Mouse (Mus musculus): ENCODE measurements at regions not wholly inside any gene's neighbourhood (a gene's known extent, or its start where the extent isn't known, plus 50 kb on each side); places are given as distances from the start of the nearest gene placed in this dataset.

DNA sequence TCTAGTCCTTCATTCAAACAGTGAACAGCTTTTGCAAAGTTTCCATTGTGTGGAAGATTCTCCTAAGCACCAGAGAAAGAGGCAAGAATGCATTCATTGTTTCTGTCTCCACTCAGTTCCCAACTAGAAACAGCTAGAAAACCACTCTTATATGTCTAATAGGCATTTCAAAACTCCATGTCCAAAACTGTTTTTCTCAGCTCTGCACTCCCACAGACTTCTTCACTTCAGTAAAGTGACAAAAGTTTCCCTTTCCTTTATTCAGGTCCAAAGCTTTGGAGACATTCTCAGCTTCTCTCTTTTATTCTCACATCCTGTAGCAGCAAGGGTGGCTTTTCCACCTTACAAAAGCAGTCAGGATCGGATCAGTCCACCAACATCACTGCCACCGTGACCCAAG, 166.0 kb downstream of the Mreg start:
- no peak for DNase-seq
- intact Hi-C loops (cut with DNase I), result no loop called here

DNA sequence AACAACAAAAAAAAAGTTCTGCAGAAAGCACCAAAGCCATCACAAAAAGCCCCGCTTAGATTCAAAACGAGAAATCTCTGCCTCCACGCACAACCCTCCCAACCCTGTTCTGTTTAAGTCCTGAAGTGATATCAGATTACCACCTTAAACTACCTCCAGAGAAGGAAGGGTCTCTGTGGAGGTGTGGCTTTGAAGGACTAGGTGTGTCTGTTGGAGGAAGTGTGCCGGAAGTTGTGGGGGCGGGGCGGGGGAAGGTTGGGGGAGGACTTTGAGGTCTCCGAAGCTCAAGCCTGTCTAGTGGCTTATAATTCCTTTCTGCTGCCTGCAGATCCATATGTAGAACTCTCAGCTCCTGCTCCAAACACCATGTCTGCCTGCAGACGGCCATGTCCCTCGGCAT, 173.6 kb downstream of the Mreg start:
- DNase-seq, result no peak
- intact Hi-C loops (cut with DNase I), result no loop called here

- intact Hi-C loops (cut with DNase I), result no loop called here
- DNase-seq, result no peak
These were observed 175.5 kb downstream of the Mreg start for GRCm38 (mm10) chr1:72036600-72036999.

DNA sequence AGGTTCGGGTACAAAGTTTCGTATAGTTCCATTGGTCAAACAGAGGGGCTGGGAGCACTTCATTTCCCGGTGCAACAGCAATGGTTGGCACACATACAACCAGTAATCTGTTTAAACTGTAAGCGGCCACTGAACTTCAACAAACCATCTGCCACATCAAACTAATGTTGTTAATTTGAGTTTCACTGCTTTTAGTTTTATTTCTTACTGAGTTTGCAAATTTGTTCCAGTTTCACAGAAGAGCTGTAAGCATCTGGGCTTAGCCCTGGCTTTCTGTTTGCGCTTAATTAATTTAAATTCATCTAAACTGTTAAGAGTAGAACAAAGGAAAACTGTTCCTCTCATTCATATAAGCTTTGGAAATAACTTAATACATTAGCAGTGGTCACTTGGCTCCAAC, 176.0 kb downstream of the Mreg start:
- intact Hi-C loops (cut with DNase I), result no loop called here
- no peak for DNase-seq

DNA sequence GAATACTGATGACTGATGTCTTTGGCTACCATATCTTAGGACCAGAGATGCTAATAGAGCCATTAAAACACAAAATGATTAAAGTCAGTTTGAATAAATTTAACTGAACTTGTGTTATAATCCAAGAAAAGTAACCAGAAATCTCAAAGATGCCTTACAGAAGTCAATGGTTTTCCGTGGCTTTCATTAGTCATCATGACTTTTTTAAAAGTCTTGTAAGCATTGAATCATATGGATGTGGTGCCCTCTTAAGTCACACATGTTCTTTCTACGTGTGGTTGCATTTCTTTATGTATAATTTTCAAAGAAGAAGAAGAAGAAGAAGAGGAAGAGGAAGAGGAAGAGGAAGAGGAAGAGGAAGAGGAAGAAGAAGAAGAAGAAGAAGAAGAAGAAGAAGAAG, 178.2 kb downstream of the Mreg start:
- no peak for DNase-seq
- intact Hi-C loops (cut with DNase I), result no loop called here

GRCm38 (mm10) chr1:72032214-72032613, 179.9 kb downstream of the Mreg start:
- intact Hi-C loops (cut with DNase I), result no loop called here
- no peak for DNase-seq

GRCm38 (mm10) chr1:72030763-72031405, 181.2 kb downstream of the Mreg start:
- no peak for DNase-seq
- intact Hi-C loops (cut with DNase I), result no loop called here

DNA sequence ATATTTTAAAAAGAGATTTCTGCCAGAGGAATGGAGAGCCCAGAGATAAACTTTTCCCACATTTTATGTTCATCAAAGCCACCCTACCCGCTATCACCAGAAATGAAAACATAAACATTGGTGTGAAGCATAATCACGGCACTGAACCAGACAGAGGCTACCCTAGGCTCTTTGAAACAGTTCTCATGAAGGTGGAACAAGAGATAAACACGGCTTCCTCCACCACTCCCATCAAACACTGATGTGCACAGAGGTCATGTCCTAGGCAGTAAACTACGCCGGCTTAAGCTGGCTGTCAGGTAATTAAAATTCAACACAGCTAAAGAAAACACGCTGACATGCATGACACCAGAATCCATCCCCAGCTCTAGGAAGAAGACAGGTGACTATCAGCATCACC, 182.5 kb downstream of the Mreg start:
- intact Hi-C loops (cut with DNase I), result no loop called here
- no peak for DNase-seq

DNA sequence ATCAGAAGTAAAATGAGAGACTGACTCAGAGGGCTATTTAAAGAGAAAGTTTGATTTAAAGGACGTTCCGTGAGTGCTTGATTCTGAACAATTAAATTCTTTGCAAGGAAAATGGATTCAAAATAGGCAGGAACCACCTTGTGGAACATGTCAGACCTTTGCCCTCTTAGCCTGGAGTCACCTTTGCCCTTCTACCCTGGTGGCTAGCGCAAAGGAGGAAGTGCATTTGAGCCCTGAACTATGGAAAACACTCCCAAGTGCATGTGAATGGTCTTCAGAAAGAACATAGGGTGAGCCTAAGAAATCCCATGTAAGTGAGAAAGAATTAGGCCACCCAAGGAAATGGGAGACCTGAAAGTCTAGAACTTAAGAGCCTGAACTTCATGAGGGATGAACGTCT, 185.2 kb downstream of the Mreg start:
- intact Hi-C loops (cut with DNase I), result no loop called here
- no peak for DNase-seq

- intact Hi-C loops (cut with DNase I), result no loop called here
- DNase-seq, result no peak
These were observed 189.5 kb downstream of the Mreg start for GRCm38 (mm10) chr1:72022631-72023030.

DNA sequence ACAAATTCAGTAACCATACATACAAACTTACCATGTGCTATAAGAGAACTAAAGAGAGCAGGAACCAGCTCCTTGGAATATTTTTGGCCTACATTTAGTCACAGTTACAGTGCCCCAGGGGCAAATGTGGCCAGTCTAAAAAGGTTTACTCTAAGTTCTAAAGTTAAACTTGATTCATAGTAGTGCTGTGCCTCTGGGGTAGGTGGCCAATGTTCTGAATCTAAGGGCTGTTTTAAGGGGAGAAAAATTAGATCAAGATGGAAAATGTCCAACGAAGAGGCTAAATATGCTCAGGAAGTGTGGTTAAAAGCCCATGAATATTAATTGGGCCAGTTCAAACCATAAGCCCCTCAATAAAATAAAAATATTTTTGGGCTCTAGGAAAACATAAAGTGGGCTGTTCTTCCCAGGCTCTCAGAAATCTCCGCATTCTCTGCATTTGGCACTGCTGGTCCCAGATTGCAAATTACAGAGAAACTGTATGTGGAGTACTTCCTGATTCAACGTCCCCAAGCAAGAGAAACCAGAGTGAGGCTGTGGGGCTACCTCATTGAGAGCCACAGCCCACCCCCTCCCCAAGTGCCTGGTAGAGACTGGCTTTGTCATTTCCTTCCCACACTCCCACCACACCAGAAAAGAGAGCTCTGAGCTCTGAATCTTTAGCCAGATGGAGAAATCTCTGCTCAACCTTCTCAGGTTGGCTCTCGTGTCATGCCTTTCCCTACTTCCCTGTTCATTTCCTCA, 193.5 kb downstream of the Mreg start:
- no peak for DNase-seq
- intact Hi-C loops (cut with DNase I), result no loop called here

GRCm38 (mm10) chr1:72017814-72018478, 194.2 kb downstream of the Mreg start:
- DNase-seq, result no peak
- intact Hi-C loops (cut with DNase I), result no loop called here

DNA sequence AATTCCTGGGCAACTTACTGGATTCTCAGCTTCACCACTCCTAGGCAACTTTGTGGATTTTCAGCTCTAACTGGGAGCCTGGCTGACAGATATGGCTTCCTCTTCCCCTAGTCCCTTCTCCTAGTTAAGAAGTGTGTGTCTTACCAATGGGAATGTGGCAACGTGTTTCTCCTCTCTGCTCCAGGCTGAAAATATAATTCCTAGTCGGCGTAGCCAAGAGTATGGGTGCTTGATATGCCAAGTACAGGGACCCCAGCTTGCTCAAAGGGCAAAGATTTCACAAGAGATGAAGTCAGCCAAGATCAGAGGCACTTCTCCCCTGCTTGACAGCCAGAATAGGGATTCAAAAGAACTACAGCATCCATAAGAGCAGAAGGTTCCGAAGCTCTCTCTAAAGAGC, 196.6 kb downstream of the Mreg start:
- intact Hi-C loops (cut with DNase I), result no loop called here

DNA sequence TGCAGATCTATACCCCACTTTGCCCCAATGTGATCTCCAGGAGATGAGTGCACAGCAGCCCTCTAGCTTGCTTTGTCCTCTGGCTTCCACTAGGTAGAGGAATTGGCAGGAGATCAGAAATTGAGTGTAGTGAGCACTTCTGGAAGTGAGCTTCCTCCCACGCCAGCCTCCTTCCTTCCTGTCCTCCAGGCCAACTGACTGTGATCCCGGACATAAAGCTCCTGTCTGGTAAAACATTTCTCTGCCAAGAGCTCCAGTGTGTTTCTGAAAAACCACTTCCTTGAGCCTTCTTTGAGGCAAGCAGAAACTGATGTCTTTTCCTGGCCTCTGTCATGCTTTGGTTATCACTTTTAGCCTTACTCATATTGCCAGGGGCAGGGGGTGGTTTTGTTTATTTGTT, 197.5 kb downstream of the Mreg start:
- intact Hi-C loops (cut with DNase I), result no loop called here
- no peak for DNase-seq

More for the DNA sequence above, 196.6 kb downstream of the Mreg start:
- DNase-seq, result no peak

DNA sequence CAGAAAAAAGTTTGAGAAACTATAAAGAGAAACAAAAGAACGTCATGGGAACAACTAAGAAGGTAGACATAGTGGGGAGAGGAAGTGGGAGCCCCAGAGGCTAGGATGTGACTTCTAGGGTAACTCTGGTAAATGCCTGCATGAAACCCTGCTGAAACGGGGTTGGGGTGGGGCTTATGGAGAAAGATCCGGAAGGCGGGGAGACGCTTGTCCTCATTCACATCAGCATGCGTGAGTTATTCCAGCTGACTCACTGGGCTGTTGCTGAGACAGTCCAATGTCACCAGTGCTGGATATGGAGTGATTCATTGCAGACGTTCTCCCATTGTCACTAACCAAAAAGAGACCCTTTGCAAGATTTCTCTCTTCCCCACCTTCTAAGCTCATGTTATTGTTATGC, 198.2 kb downstream of the Mreg start:
- intact Hi-C loops (cut with DNase I), result no loop called here

DNA sequence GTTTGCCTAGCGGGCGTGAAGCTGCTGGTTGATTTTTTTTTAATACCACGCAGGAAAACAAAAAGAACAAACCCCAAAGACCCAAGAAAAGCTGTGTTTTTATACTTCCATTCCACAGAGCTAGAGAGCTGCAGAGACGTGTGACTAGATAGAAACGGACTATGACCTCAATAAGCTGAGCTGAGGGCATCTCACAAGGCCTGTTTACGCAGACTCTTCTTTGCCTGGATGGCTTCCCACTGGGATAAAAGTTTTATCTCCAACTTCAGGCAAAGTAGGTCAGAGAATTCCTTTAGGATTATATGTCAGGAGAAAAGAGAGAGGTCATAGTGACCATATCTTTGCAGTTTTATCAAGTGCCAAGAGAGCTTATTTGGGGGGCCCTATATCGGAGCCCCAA, 199.4 kb downstream of the Mreg start:
- no peak for DNase-seq
- intact Hi-C loops (cut with DNase I), result no loop called here

More for the DNA sequence above, 198.2 kb downstream of the Mreg start:
- no peak for DNase-seq

DNA sequence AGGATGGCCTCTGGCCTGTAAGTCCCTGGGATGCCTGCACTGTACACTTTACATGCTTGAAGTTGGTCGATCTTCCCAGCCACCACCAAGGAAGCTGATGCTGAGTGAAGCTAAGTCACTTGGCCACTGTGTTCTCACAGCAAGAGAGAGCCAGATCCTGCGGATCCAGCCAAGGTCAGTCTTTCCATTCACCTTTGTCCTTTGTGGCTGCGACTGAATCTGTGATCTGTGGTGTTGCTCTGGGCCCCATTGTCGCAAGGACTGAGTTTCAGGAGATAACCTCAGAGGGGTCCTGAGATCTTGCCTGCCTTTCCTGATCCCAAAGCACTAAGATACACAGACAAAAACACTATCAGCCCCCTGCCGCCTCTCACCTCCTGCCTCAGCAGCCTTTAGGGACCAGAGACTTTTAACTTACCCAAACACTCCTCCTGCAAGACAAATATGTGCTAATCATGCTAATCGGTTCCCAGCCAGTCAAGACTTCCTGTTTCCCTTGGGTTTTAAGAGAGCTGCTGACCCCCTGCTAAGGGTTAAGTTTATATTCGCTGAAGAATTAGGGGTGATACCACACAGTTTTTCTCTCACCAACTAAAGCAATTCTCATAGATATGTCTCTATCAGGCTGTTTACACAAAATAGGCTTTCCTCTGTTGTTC, 202.7 kb downstream of the Mreg start:
- DNase-seq, result no peak
- intact Hi-C loops (cut with DNase I), result no loop called here

DNA sequence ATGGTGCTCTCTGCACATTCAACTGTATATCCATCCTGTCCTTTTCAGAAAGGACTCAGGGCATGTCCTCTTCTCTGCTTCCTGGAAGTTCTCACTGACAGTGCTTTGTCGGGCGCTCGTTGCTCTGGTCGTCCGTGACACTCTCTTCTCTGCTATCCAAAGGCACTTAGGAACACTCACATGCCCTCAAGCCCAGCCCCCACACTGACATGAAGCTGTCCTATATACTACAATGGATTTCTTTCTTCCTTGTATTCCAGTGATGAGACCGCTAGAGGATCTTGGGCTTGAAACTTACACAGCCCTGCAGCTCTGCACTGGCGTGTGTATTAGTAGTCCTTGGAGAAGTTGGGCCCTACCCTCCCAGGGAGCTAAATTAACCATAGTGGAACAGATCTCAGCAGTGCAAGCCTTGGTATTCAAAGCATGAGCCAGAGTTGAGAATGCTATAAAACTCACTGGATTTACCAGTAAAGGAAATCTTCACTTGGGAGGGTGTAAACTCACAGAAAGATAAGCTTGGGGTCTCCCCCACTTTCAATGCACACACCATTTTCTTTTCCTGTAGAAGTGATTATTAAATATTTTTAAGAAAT, 205.3 kb downstream of the Mreg start:
- intact Hi-C loops (cut with DNase I), result no loop called here
- no peak for DNase-seq

GRCm38 (mm10) chr1:72005956-72006355, 206.2 kb downstream of the Mreg start:
- intact Hi-C loops (cut with DNase I), result no loop called here
- no peak for DNase-seq

DNA sequence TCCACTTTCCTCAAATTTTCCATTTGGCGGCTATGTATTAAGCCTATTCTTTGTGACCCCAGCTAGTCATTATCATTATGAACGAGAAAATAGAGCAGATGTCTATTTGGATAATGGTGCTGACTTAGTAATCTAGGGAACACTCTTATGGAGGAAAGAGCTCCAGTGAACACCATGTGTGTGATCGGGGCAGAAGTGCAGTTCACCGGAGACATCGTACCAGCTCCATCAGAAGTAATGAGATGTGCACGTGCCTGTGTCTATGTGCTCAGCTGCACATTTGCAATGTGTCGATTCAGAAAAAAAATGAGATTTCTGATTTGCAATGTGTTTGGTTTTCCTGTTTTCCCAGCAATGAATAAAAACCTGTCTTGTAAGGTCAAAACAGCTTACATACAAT, 206.6 kb downstream of the Mreg start:
- no peak for DNase-seq
- intact Hi-C loops (cut with DNase I), result no loop called here

Measured in gastrocnemius, postnatal 36 days (tissue).